Mouse (Mus musculus) lung, postnatal 0 days (tissue): ENCODE results near the gene Ppp1r15a. TPM values are rescaled to one million over a fixed set of nuclear protein-coding genes. Genes with fewer than 3 reads are reported as not detected.

ENCODE experiments used
- ATAC-seq: fragments of 200-750 bp; cut with Nextera tagmentation; 2 replicates; pipeline ENCODE4 v1.8.0; 2017; ENCODE audit warnings: moderate library complexity
- DNase-seq: peaks from one replicate; pipeline ENCODE4 v3.0.0-alpha.2; 2016; ENCODE audit warnings: low spot score
- H3K27ac ChIP-seq: fragments of 300-500 bp; sonication (generic); 2 replicates; pipeline ENCODE4 v1.5.1; 2014; ENCODE audit warnings: antibody characterized with exemption, mild to moderate bottlenecking, low read length, mixed read lengths
- H3K27me3 ChIP-seq: fragments of 300-500 bp; sonication (generic); replicated peaks from 2 replicates; pipeline ENCODE4 v1.6.1; 2014; ENCODE audit warnings: low read length, mixed read lengths; ENCODE audit not compliant: insufficient read depth
- H3K36me3 ChIP-seq: fragments of 300-500 bp; sonication (generic); 2 replicates; pipeline ENCODE4 v1.6.1; 2014; ENCODE audit warnings: low read length, mixed read lengths; ENCODE audit not compliant: insufficient read depth
- H3K4me1 ChIP-seq: fragments of 300-500 bp; sonication (generic); 2 replicates; pipeline ENCODE4 v1.6.1; 2014; ENCODE audit warnings: antibody characterized with exemption, low read depth, low read length, mixed read lengths; ENCODE audit not compliant: insufficient read depth
- H3K4me2 ChIP-seq: fragments of 300-500 bp; sonication (generic); replicated peaks from 2 replicates; pipeline ENCODE4 v1.6.1; 2014; ENCODE audit warnings: low read depth, mild to moderate bottlenecking, low read length, moderate library complexity, mixed read lengths
- H3K4me3 ChIP-seq: fragments of 300-500 bp; sonication (generic); 2 replicates; pipeline ENCODE4 v1.5.1; 2014; ENCODE audit warnings: low read depth, low read length
- H3K9ac ChIP-seq: fragments of 300-500 bp; sonication (generic); replicated peaks from 2 replicates; pipeline ENCODE4 v1.6.1; 2014; ENCODE audit warnings: low read depth, mild to moderate bottlenecking
- H3K9me3 ChIP-seq: fragments of 300-500 bp; sonication (generic); 2 replicates; pipeline ENCODE4 v1.6.1; 2016; ENCODE audit warnings: low read length, mixed read lengths
- CTCF ChIP-seq: IDR thresholded peaks from 2 replicates; pipeline ENCODE4 v1.5.1; 2016; ENCODE audit warnings: antibody characterized with exemption, mild to moderate bottlenecking
- EP300 ChIP-seq: IDR thresholded peaks from 2 replicates; pipeline ENCODE4 v1.6.1; 2016; ENCODE audit warnings: antibody characterized with exemption, mild to moderate bottlenecking, control low read depth
- WGBS: fragments of 180-500 bp; shearing (Covaris S2); extraction: QIAGEN DNeasy Blood & Tissue Kit; methylation state at CpG from one replicate; pipeline ENCODE4 v1.1.7; 2014; 5-methylcytosine and 5-hydroxymethylcytosine counted together
- polyA plus RNA-seq: library from polyadenylated mRNA; unstranded; fragments of >200 nt; fragmentation: Nextera tagmentation; extraction: Ambion mirVana; gene quantifications from 2 replicates; pipeline ENCODE4 v1.2.1, GENCODE M21; 2015

Ppp1r15a gene
- polyA plus RNA-seq, 1 experiment from 2014 or later, result 36.6 TPM

GRCm38 (mm10) chr7:45568601-45569473, 42.8 kb upstream of the Ppp1r15a start:
- no peak overlapping the region for H3K9ac ChIP-seq
- no peaks in the 10 kb centered on the region for H3K36me3 ChIP-seq
- TF ChIP-seq CTCF (no peak), EP300 (no peak; the same call in 1 of the 2 replicates)
- H3K4me2 ChIP-seq, result peak overlapping the region; percentile 62
- DNase-seq (peak; percentile 82), ATAC-seq (peak; percentile 41)
- 73% methylated on average over 10 of the region's 10 CpGs for WGBS
- H3K4me3 ChIP-seq, result peak overlapping the region; percentile 30; the same call in 1 of the 2 replicates
- H3K27me3 ChIP-seq, result no peaks in the 10 kb centered on the region
- H3K9me3 ChIP-seq, result no peaks in the 10 kb centered on the region
- H3K4me1 ChIP-seq, result peaks cover 14% of the 10 kb centered on the region
- peak overlapping the region; percentile 94 for H3K27ac ChIP-seq

GRCm38 (mm10) chr7:45567780-45568516, 41.9 kb upstream of the Ppp1r15a start:
- TF ChIP-seq CTCF (peak; percentile 18), EP300 (peak; percentile 78)
- Histone ChIP-seq H3K27me3 (no peaks in the 10 kb centered on the region), H3K4me2 (peak overlapping the region; percentile 62), H3K4me3 (peak overlapping the region; percentile 30), H3K9ac (peak overlapping the region; percentile 32; the same call in 1 of the 2 replicates), H3K9me3 (no peaks in the 10 kb centered on the region), H3K27ac (peak overlapping the region; percentile 94), H3K36me3 (no peaks in the 10 kb centered on the region), H3K4me1 (peaks cover 14% of the 10 kb centered on the region)
- WGBS, result 3% methylated on average over 24 of the region's 24 CpGs
- DNase-seq (peak; percentile 98), ATAC-seq (peak; percentile 96)

GRCm38 (mm10) chr7:45567112-45567779, 41.2 kb upstream of the Ppp1r15a start:
- Histone ChIP-seq H3K27ac (peak overlapping the region; percentile 94), H3K27me3 (no peaks in the 10 kb centered on the region), H3K36me3 (no peaks in the 10 kb centered on the region), H3K4me2 (peak overlapping the region; percentile 62), H3K9me3 (no peaks in the 10 kb centered on the region), H3K9ac (0 out of 2 replicates have a peak overlapping the region, but pooled peaks have one; percentile 32), H3K4me1 (peaks cover 14% of the 10 kb centered on the region), H3K4me3 (no peak overlapping the region)
- 67% methylated on average over 8 of the region's 8 CpGs for WGBS
- ATAC-seq (no peak), DNase-seq (no peak)
- TF ChIP-seq EP300, result no peak
- no peak for TF ChIP-seq CTCF

- no peak for ATAC-seq
- Histone ChIP-seq H3K36me3 (no peaks in the 10 kb centered on the region), H3K27me3 (no peaks in the 10 kb centered on the region), H3K4me2 (no peak overlapping the region), H3K9ac (no peak overlapping the region), H3K9me3 (no peaks in the 10 kb centered on the region), H3K27ac (no peak overlapping the region), H3K4me3 (no peak overlapping the region), H3K4me1 (0 out of 2 replicates have a peak, but pooled peaks cover 4% of the 10 kb centered on the region)
- 89% methylated on average over 9 of the region's 9 CpGs for WGBS
- TF ChIP-seq EP300 (no peak), CTCF (no peak)
- DNase-seq, result no peak
Measured at GRCm38 (mm10) chr7:45565446-45565845, 39.4 kb upstream of the Ppp1r15a start.

GRCm38 (mm10) chr7:45564811-45565210, 38.7 kb upstream of the Ppp1r15a start:
- Histone ChIP-seq H3K36me3 (no peaks in the 10 kb centered on the region), H3K27ac (no peak overlapping the region), H3K27me3 (no peaks in the 10 kb centered on the region), H3K9ac (no peak overlapping the region), H3K4me2 (no peak overlapping the region), H3K4me1 (0 out of 2 replicates have a peak, but pooled peaks cover 4% of the 10 kb centered on the region), H3K4me3 (no peak overlapping the region), H3K9me3 (no peaks in the 10 kb centered on the region)
- DNase-seq, result no peak
- no peak for ATAC-seq
- TF ChIP-seq CTCF, result no peak
- TF ChIP-seq EP300, result no peak
- WGBS, result 52% methylated on average over 2 of the region's 2 CpGs
